ENCODE assay signal across 14 mouse cellular contexts in the genomic region with DNA sequence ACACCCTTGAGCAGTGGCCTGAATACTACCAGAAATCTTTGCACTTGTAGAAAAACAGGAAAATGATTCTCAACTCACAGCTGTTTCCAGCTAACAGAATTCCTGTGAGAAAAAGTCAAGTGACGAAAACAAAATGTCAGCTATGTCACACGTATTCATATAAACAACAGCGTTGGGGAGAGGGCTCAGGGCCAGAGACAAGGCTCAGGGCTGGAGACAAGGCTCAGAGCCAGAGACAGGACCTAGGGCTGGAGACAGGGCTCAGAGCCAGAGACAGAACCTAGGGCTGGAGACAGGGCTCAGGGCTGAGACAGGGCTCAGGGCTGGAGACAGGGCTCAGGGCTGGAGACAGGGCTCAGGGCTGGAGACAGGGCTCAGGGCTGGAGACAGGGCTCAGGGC.
DNase-seq lines count a peak whose midpoint lies in the region; ATAC-seq and TF ChIP-seq lines count a peak whose summit lies in the region.
"Had no signal": no experiment of that assay in that cellular context is flagged by ENCODE, and none has a peak within 500 bp of the region (broad histone marks: within the 10 kb centered on the region; RNA-seq: fewer than 3 reads in every experiment).

No protein-coding gene starts in this region.

- no peaks in the 10 kb centered on the region for H3K9me3 ChIP-seq in hindbrain, postnatal 0 days (ENCODE audit: low read length)
- H3K9me3 ChIP-seq in hindbrain, embryonic 11.5 days (ENCODE audit: control insufficient read depth, low read length), result no peaks in the 10 kb centered on the region
- no peaks in the 10 kb centered on the region for H3K9me3 ChIP-seq in lung, postnatal 0 days (ENCODE audit: low read length)
- H3K9me3 ChIP-seq: G1E; liver, embryonic 12.5 days; midbrain, embryonic 12.5 days had no signal

- no peak for ATAC-seq in hindbrain, postnatal 0 days
- ATAC-seq in hindbrain, embryonic 11.5 days (ENCODE audit: low FRiP score), result no peak
- ATAC-seq in lung, postnatal 0 days, result peak; percentile 47; the same call in 1 of the 2 replicates
- ATAC-seq in CD4-positive, CD25-positive, alpha-beta regulatory T cell, adult 4 months, result no peak
- ATAC-seq: activated CD4-positive, CD25-positive, alpha-beta regulatory T cell, adult 4 months; liver, embryonic 12.5 days had no signal

- H3K4me3 ChIP-seq in hindbrain, postnatal 0 days (ENCODE audit: low read length), result no peak overlapping the region
- no peak overlapping the region for H3K4me3 ChIP-seq in hindbrain, embryonic 11.5 days (ENCODE audit: low read depth, low read length)
- H3K4me3 ChIP-seq in lung, postnatal 0 days (ENCODE audit: low read depth, low read length), result no peak overlapping the region
- H3K4me3 ChIP-seq: liver, embryonic 12.5 days; midbrain, embryonic 12.5 days had no signal

- TF ChIP-seq EP300 in lung, postnatal 0 days (IDR thresholded peaks at IDR 0.05), result no peak

- H3K27ac ChIP-seq in hindbrain, postnatal 0 days, result peak overlapping the region; percentile 48; the same call in 1 of the 2 replicates
- no peak overlapping the region for H3K27ac ChIP-seq in hindbrain, embryonic 11.5 days (ENCODE audit: low read depth, low read length)
- no peak overlapping the region for H3K27ac ChIP-seq in lung, postnatal 0 days (ENCODE audit: low read length)
- H3K27ac ChIP-seq: liver, embryonic 12.5 days had no signal

- no peak overlapping the region for H3K4me2 ChIP-seq in hindbrain, postnatal 0 days (ENCODE audit: low read depth, low read length)
- H3K4me2 ChIP-seq in hindbrain, embryonic 11.5 days (replicated peaks; ENCODE audit: low read depth, low read length), result no peak overlapping the region
- no peak overlapping the region for H3K4me2 ChIP-seq in lung, postnatal 0 days (replicated peaks; ENCODE audit: low read depth, low read length)
- H3K4me2 ChIP-seq: liver, embryonic 12.5 days; midbrain, embryonic 12.5 days had no signal

- no peak for TF ChIP-seq CTCF in hindbrain, postnatal 0 days (IDR thresholded peaks at IDR 0.05; ENCODE audit: low read depth)
- TF ChIP-seq CTCF in lung, postnatal 0 days (IDR thresholded peaks at IDR 0.05), result no peak

- 33% methylated on average over 3 of the region's 3 CpGs for WGBS in hindbrain, postnatal 0 days
- WGBS in hindbrain, embryonic 11.5 days, result 67% methylated on average over 3 of the region's 3 CpGs
- WGBS in lung, postnatal 0 days, result 27% methylated on average over 3 of the region's 3 CpGs

- H3K27me3 ChIP-seq in hindbrain, postnatal 0 days (ENCODE audit: insufficient read depth, low read length), result no peaks in the 10 kb centered on the region
- H3K27me3 ChIP-seq in hindbrain, embryonic 11.5 days (ENCODE audit: control insufficient read depth, insufficient read depth, low read length), result no peaks in the 10 kb centered on the region
- H3K27me3 ChIP-seq in lung, postnatal 0 days (replicated peaks; ENCODE audit: insufficient read depth, low read length), result no peaks in the 10 kb centered on the region
- H3K27me3 ChIP-seq: midbrain, embryonic 12.5 days had no signal

- DNase-seq in cerebellum, postnatal 10 days, result peak; percentile 30 to 50
- DNase-seq in cerebellum, adult 9-10 months, result no peak
- DNase-seq in hindbrain, postnatal 0 days (ENCODE audit: low spot score), result peak; percentile 28
- DNase-seq in hindbrain, embryonic 11.5 days (ENCODE audit: low spot score), result no peak
- peak; percentile 24 for DNase-seq in lung, postnatal 0 days (ENCODE audit: low spot score)
- no peak for DNase-seq in lung, postnatal 36 days
- peak; percentile 2 for DNase-seq in lung, postnatal 14 days
- DNase-seq: gastrocnemius, postnatal 14 days; spleen, adult 18-20 months had no signal

- H3K4me1 ChIP-seq in hindbrain, postnatal 0 days (ENCODE audit: insufficient read depth, low read length), result no peaks in the 10 kb centered on the region
- H3K4me1 ChIP-seq in hindbrain, embryonic 11.5 days (replicated peaks; ENCODE audit: control insufficient read depth, insufficient read depth, low read length), result no peaks in the 10 kb centered on the region
- H3K4me1 ChIP-seq in lung, postnatal 0 days (ENCODE audit: insufficient read depth, low read depth, low read length), result 0 out of 2 replicates have a peak, but pooled peaks cover 2% of the 10 kb centered on the region
- H3K4me1 ChIP-seq: liver, embryonic 12.5 days had no signal

- H3K9ac ChIP-seq in hindbrain, postnatal 0 days (replicated peaks; ENCODE audit: low read length), result no peak overlapping the region
- no peak overlapping the region for H3K9ac ChIP-seq in hindbrain, embryonic 11.5 days (ENCODE audit: low read depth, low read length)
- H3K9ac ChIP-seq in lung, postnatal 0 days (replicated peaks; ENCODE audit: low read depth), result no peak overlapping the region
- H3K9ac ChIP-seq: liver, embryonic 12.5 days; midbrain, embryonic 12.5 days had no signal

- no peaks in the 10 kb centered on the region for H3K36me3 ChIP-seq in hindbrain, postnatal 0 days (ENCODE audit: insufficient read depth, low read length)
- no peaks in the 10 kb centered on the region for H3K36me3 ChIP-seq in hindbrain, embryonic 11.5 days (ENCODE audit: control insufficient read depth, insufficient read depth, low read length)
- no peaks in the 10 kb centered on the region for H3K36me3 ChIP-seq in lung, postnatal 0 days (ENCODE audit: insufficient read depth, low read length)
- H3K36me3 ChIP-seq: G1E; liver, embryonic 12.5 days; midbrain, embryonic 12.5 days had no signal

Comparison
In these comparisons a context has a peak if more than half of its experiments do, and no peak if none do; other contexts are left out.
1. DNase-seq: peak in cerebellum, postnatal 10 days (2 of 2), hindbrain, postnatal 0 days (single experiment), lung, postnatal 0 days (single experiment) and lung, postnatal 14 days (single experiment); none in cerebellum, adult 9-10 months (single experiment), hindbrain, embryonic 11.5 days (single experiment) and lung, postnatal 36 days (single experiment).